ENCODE assay signal across 14 mouse cellular contexts in the genomic region with DNA sequence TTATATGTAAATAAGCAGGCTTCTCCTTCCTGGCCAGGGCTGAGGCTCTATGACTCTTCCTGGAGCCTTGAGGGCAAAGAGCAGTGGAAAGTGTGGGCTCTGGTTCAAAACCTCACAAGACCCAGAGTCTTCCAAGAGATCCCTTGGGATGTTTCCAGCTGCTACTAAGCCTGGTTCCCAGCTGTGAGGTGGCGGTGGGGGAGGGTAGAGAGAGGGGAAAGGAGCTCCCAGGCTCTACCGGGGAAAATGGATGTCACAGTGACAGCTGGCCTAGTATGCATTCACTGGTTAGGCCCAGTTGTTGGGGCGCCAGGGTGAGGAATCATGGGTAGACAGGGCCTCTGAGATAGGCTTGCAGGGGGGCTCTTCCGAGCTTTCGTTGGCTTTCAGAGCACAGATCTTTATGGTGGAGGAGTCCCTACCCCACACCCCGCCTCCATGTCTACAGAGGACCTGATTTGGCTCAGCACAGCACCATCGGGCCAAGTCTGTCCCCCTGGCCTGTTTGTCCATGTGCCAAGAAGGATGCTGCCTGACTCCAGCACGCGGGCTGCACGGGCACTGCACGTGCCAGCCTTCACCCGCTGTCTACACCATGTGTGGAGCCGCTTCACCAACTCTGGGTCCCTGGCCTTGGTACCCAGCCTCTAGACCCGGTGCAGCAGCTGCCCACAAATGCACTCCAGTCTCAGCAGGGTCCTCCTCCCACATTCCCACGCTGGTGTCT. TPM values are rescaled to one million over a fixed set of nuclear protein-coding genes. Genes with fewer than 3 reads are reported as not detected.
DNase-seq lines count a peak whose midpoint lies in the region; ATAC-seq and TF ChIP-seq lines count a peak whose summit lies in the region.
"Had no signal": no experiment of that assay in that cellular context is flagged by ENCODE, and none has a peak within 500 bp of the region (broad histone marks: within the 10 kb centered on the region; RNA-seq: fewer than 3 reads in every experiment).

No protein-coding gene starts in this region.

- H3K9ac ChIP-seq in kidney, embryonic 14.5 days (ENCODE audit: low read depth, low read length) = no peak overlapping the region
- no peak overlapping the region for H3K9ac ChIP-seq in intestine, embryonic 15.5 days
- no peak overlapping the region for H3K9ac ChIP-seq in intestine, postnatal 0 days (ENCODE audit: low read depth, low read length)
- H3K9ac ChIP-seq: heart, embryonic 13.5 days; liver, postnatal 0 days; neural tube, embryonic 12.5 days had no signal

- H3K4me3 ChIP-seq in kidney, embryonic 14.5 days (ENCODE audit: low read length) = no peak overlapping the region
- no peak overlapping the region for H3K4me3 ChIP-seq in intestine, embryonic 15.5 days (replicated peaks)
- H3K4me3 ChIP-seq in intestine, postnatal 0 days (ENCODE audit: low read depth, low read length) = no peak overlapping the region
- H3K4me3 ChIP-seq: heart, embryonic 13.5 days; neural tube, embryonic 12.5 days had no signal

- ATAC-seq in kidney, embryonic 14.5 days (ENCODE audit: low FRiP score, low TSS enrichment) = no peak
- no peak for ATAC-seq in intestine, embryonic 15.5 days
- ATAC-seq in intestine, postnatal 0 days = no peak
- ATAC-seq: liver, postnatal 0 days had no signal

- no peaks in the 10 kb centered on the region for H3K27me3 ChIP-seq in kidney, embryonic 14.5 days (ENCODE audit: control insufficient read depth, insufficient read depth, low read length)
- H3K27me3 ChIP-seq in intestine, embryonic 15.5 days (replicated peaks) = no peaks in the 10 kb centered on the region
- H3K27me3 ChIP-seq in intestine, postnatal 0 days (replicated peaks; ENCODE audit: control insufficient read depth, insufficient read depth, low read length) = no peaks in the 10 kb centered on the region
- H3K27me3 ChIP-seq: neural tube, embryonic 12.5 days had no signal

- peaks cover 10% of the 10 kb centered on the region for H3K4me1 ChIP-seq in kidney, embryonic 14.5 days (ENCODE audit: control insufficient read depth, insufficient read depth, low read length)
- H3K4me1 ChIP-seq in intestine, embryonic 15.5 days (replicated peaks) = peaks cover 11% of the 10 kb centered on the region
- H3K4me1 ChIP-seq in intestine, postnatal 0 days (replicated peaks; ENCODE audit: control insufficient read depth, insufficient read depth, low read length) = no peaks in the 10 kb centered on the region

- DNase-seq in kidney, adult 11 months = peak; percentile 33
- DNase-seq in 3T3-L1 (ENCODE audit: low read depth, low spot score) = peak; percentile 46
- peak; percentile 43 for DNase-seq in MN1 (ENCODE audit: low spot score)
- DNase-seq in kidney, adult 8-10 months = peak; percentile 39 to 49
- no peak for DNase-seq in adrenal gland, postnatal 25 days
- DNase-seq: adrenal gland, postnatal 14 days; cerebellum, postnatal 25 days; liver, postnatal 0 days; thymus, postnatal 36 days had no signal

- no peaks in the 10 kb centered on the region for H3K36me3 ChIP-seq in kidney, embryonic 14.5 days (ENCODE audit: control insufficient read depth, insufficient read depth, low read length)
- no peaks in the 10 kb centered on the region for H3K36me3 ChIP-seq in intestine, embryonic 15.5 days
- H3K36me3 ChIP-seq in intestine, postnatal 0 days (ENCODE audit: control insufficient read depth, insufficient read depth) = no peaks in the 10 kb centered on the region
- H3K36me3 ChIP-seq: heart, embryonic 13.5 days; neural tube, embryonic 12.5 days had no signal

- WGBS in kidney, embryonic 14.5 days = 81% methylated on average over 15 of the region's 15 CpGs
- WGBS in intestine, embryonic 15.5 days = 78% methylated on average over 15 of the region's 15 CpGs
- WGBS in intestine, postnatal 0 days = 85% methylated on average over 15 of the region's 15 CpGs

- no peaks in the 10 kb centered on the region for H3K9me3 ChIP-seq in kidney, embryonic 14.5 days (ENCODE audit: control insufficient read depth, low read length)
- H3K9me3 ChIP-seq in intestine, embryonic 15.5 days = no peaks in the 10 kb centered on the region
- no peaks in the 10 kb centered on the region for H3K9me3 ChIP-seq in intestine, postnatal 0 days (ENCODE audit: control insufficient read depth)
- H3K9me3 ChIP-seq: heart, embryonic 13.5 days; neural tube, embryonic 12.5 days had no signal

- H3K27ac ChIP-seq in kidney, embryonic 14.5 days (ENCODE audit: low read depth, low read length) = no peak overlapping the region
- H3K27ac ChIP-seq in intestine, embryonic 15.5 days = no peak overlapping the region
- no peak overlapping the region for H3K27ac ChIP-seq in intestine, postnatal 0 days (ENCODE audit: low read depth, low read length)
- H3K27ac ChIP-seq: heart, embryonic 13.5 days; neural tube, embryonic 12.5 days had no signal

- no peak for TF ChIP-seq CTCF in intestine, postnatal 0 days (IDR thresholded peaks at IDR 0.05; ENCODE audit: low read depth)

- H3K4me2 ChIP-seq in kidney, embryonic 14.5 days (replicated peaks; ENCODE audit: low read depth, low read length) = no peak overlapping the region
- no peak overlapping the region for H3K4me2 ChIP-seq in intestine, embryonic 15.5 days (replicated peaks)
- no peak overlapping the region for H3K4me2 ChIP-seq in intestine, postnatal 0 days (replicated peaks; ENCODE audit: low read depth)
- H3K4me2 ChIP-seq: heart, embryonic 13.5 days; neural tube, embryonic 12.5 days had no signal

RNA-seq across cellular contexts. Expression of a gene that starts 24.2 kb away (rescaled TPM):
- 0.51 and 0.59 TPM in 2 replicates for polyA plus RNA-seq in kidney, embryonic 14.5 days (2014; fragmentation: Nextera tagmentation; extraction: Ambion mirVana)
- 0.46 and 0.58 TPM in 2 replicates for polyA plus RNA-seq in intestine, embryonic 15.5 days (2015; fragmentation: Nextera tagmentation; extraction: Ambion mirVana)
- 2.0 and 2.9 TPM in 2 replicates for total RNA-seq in adrenal gland, postnatal 25 days (2021)
- 0.22 and 0.43 TPM in 2 replicates for polyA plus RNA-seq in intestine, postnatal 0 days (2015; fragmentation: Nextera tagmentation; extraction: Ambion mirVana)
- polyA plus RNA-seq: liver, postnatal 0 days had no signal

RNA-seq across cellular contexts. Expression of a gene that starts 49.0 kb away (rescaled TPM):
- polyA plus RNA-seq in kidney, embryonic 14.5 days (2014; fragmentation: Nextera tagmentation; extraction: Ambion mirVana) = 16.8 and 23.4 TPM in 2 replicates
- 14.5 and 15.8 TPM in 2 replicates for polyA plus RNA-seq in intestine, embryonic 15.5 days (2015; fragmentation: Nextera tagmentation; extraction: Ambion mirVana)
- 1.7 and 3.3 TPM in 2 replicates for total RNA-seq in adrenal gland, postnatal 25 days (2021)
- polyA plus RNA-seq in intestine, postnatal 0 days (2015; fragmentation: Nextera tagmentation; extraction: Ambion mirVana) = 7.2 and 7.4 TPM in 2 replicates
